ENCODE assay signal across 8 mouse cellular contexts in genomic region chr4:137388059-137388794, GRCm38 (mm10). TPM values are rescaled to one million over a fixed set of nuclear protein-coding genes. Genes with fewer than 3 reads are reported as not detected.
A peak's percentile ranks its signal among the peaks of the same experiment; 100 is the strongest.
DNase-seq lines count a peak whose midpoint lies in the region; ATAC-seq lines count a peak whose summit lies in the region.

No protein-coding gene starts in this region.

- peak overlapping the region; percentile 92 for H3K27ac ChIP-seq in lung, embryonic 16.5 days (ENCODE audit: low read length)

- peak overlapping the region; percentile 85 for H3K4me2 ChIP-seq in lung, embryonic 16.5 days (ENCODE audit: low read depth, low read length)

- H3K36me3 ChIP-seq in lung, embryonic 16.5 days (ENCODE audit: control insufficient read depth, insufficient read depth, low read length) = no peaks in the 10 kb centered on the region

- under 1% methylated on average over 46 of the region's 46 CpGs for WGBS in lung, embryonic 16.5 days

- peak overlapping the region; percentile 93 for H3K9ac ChIP-seq in lung, embryonic 16.5 days (ENCODE audit: low read length)

- no peaks in the 10 kb centered on the region for H3K27me3 ChIP-seq in lung, embryonic 16.5 days (ENCODE audit: control insufficient read depth, insufficient read depth, low read depth, low read length)

- H3K4me1 ChIP-seq in lung, embryonic 16.5 days (replicated peaks; ENCODE audit: control insufficient read depth, insufficient read depth, low read length) = 0 out of 2 replicates have a peak, but pooled peaks cover 3% of the 10 kb centered on the region

- DNase-seq in MEL-GATA-1-ER (ENCODE audit: extremely low read depth, low read depth) = peak; percentile 85
- peak; percentile 80 for DNase-seq in cerebellum, adult 8-10 months
- DNase-seq in forelimb bud, embryonic 11.5 days (ENCODE audit: low read depth, low spot score) = peak; percentile 88
- peak; percentile 52 for DNase-seq in layer of hippocampus, adult 9-10 months (ENCODE audit: low spot score)
- peak; percentile 72 for DNase-seq in ovary, postnatal 10 days (ENCODE audit: low spot score)
- DNase-seq in thymus, postnatal 10 days (ENCODE audit: low spot score in 2 of 2) = peak; percentile 75 to 79

- ATAC-seq in hematopoietic stem cell, adult 5-6 weeks (replicated peaks in 1 of 2; ENCODE audit: insufficient read depth in 1 of 2, low FRiP score in 2 of 2, low TSS enrichment in 1 of 2, low read depth in 1 of 2, poor library complexity in 2 of 2, severe bottlenecking in 2 of 2) = peak; percentile 93 to 95
- peak; percentile 95 for ATAC-seq in lung, embryonic 16.5 days (ENCODE audit: low read depth)

- no peaks in the 10 kb centered on the region for H3K9me3 ChIP-seq in lung, embryonic 16.5 days (ENCODE audit: control insufficient read depth, low read length)

- H3K4me3 ChIP-seq in lung, embryonic 16.5 days (ENCODE audit: low read length) = peak overlapping the region; percentile 91

RNA-seq across cellular contexts. Expression of gene Cela3a, which starts 21.4 kb away (rescaled TPM):
- total RNA-seq in hematopoietic stem cell, adult 5-6 weeks (2017) = not detected in 2 replicates
- polyA plus RNA-seq in lung, embryonic 16.5 days (2015; fragmentation: Nextera tagmentation; extraction: Ambion mirVana) = not detected in 2 replicates

RNA-seq across cellular contexts. Expression of gene Cdc42, which starts 30.7 kb away (rescaled TPM):
- total RNA-seq in hematopoietic stem cell, adult 5-6 weeks (2017) = 486 and 545 TPM in 2 replicates
- polyA plus RNA-seq in lung, embryonic 16.5 days (2015; fragmentation: Nextera tagmentation; extraction: Ambion mirVana) = 699 and 707 TPM in 2 replicates

RNA-seq across cellular contexts. Expression of gene Cela3b, which starts 42.1 kb away (rescaled TPM):
- total RNA-seq in hematopoietic stem cell, adult 5-6 weeks (2017) = not detected in 2 replicates
- not detected in 2 replicates for polyA plus RNA-seq in lung, embryonic 16.5 days (2015; fragmentation: Nextera tagmentation; extraction: Ambion mirVana)

Comparison
In these comparisons a context has a peak if more than half of its experiments do, and no peak if none do; other contexts are left out.
1. Peak in every context shown above with its lines: DNase-seq, ATAC-seq, H3K4me3 ChIP-seq and H3K27ac ChIP-seq.